Mouse (Mus musculus) intestine, embryonic 16.5 days (tissue): ENCODE results near the gene Ctc1. TPM values are rescaled to one million over a fixed set of nuclear protein-coding genes. Genes with fewer than 3 reads are reported as not detected.
"Not testable (repeated sequence)": the region's sequence is repeated elsewhere in the genome, so short reads cannot be mapped to it uniquely, and the experiment has no call there.

Experiments used
- ATAC-seq: fragments of 200-750 bp; cut with Nextera tagmentation; 2 replicates; pipeline ENCODE4 v1.8.0; 2017; ENCODE audit warnings: moderate TSS enrichment, moderate library complexity
- H3K27ac ChIP-seq: fragments of 300-500 bp; sonication (generic); 2 replicates; pipeline ENCODE4 v1.5.1; 2014; ENCODE audit warnings: mild to moderate bottlenecking, low read length
- H3K27me3 ChIP-seq: fragments of 300-500 bp; sonication (generic); replicated peaks from 2 replicates; pipeline ENCODE4 v1.6.1; 2014; ENCODE audit warnings: low read length, control low read depth, mixed read lengths; ENCODE audit not compliant: control insufficient read depth, insufficient read depth
- H3K36me3 ChIP-seq: fragments of 300-500 bp; sonication (generic); 2 replicates; pipeline ENCODE4 v1.6.1; 2014; ENCODE audit warnings: low read length, control low read depth; ENCODE audit not compliant: control insufficient read depth, insufficient read depth
- H3K4me1 ChIP-seq: fragments of 300-500 bp; sonication (generic); 2 replicates; pipeline ENCODE4 v1.6.1; 2014; ENCODE audit warnings: low read length, control low read depth, mixed read lengths; ENCODE audit not compliant: control insufficient read depth, insufficient read depth
- H3K4me2 ChIP-seq: fragments of 300-500 bp; sonication (generic); 2 replicates; pipeline ENCODE4 v1.6.1; 2014; ENCODE audit warnings: low read depth, low read length, control low read depth
- H3K4me3 ChIP-seq: fragments of 300-500 bp; sonication (generic); 2 replicates; pipeline ENCODE4 v1.5.1; 2014; ENCODE audit warnings: mild to moderate bottlenecking, low read length
- H3K9ac ChIP-seq: fragments of 300-500 bp; sonication (generic); 2 replicates; pipeline ENCODE4 v1.6.1; 2014; ENCODE audit warnings: low read depth, low read length
- H3K9me3 ChIP-seq: fragments of 300-500 bp; sonication (generic); 2 replicates; pipeline ENCODE4 v1.6.1; 2016; ENCODE audit warnings: low read length, control low read depth; ENCODE audit not compliant: control insufficient read depth
- WGBS: fragments of 180-500 bp; shearing (Covaris S2); extraction: QIAGEN DNeasy Blood & Tissue Kit; methylation state at CpG from one replicate; pipeline ENCODE4 v1.1.7; 2014; 5-methylcytosine and 5-hydroxymethylcytosine counted together
- polyA plus RNA-seq: library from polyadenylated mRNA; unstranded; fragments of >200 nt; fragmentation: Nextera tagmentation; extraction: Ambion mirVana; gene quantifications from 2 replicates; pipeline ENCODE4 v1.2.1, GENCODE M21; 2015

The Ctc1 gene
- polyA plus RNA-seq, 1 experiment from 2014 or later = 38.5 TPM

- no peak overlapping the region for H3K4me2 ChIP-seq
- no peaks in the 10 kb centered on the region for H3K9me3 ChIP-seq
- no peak overlapping the region for H3K27ac ChIP-seq
- ATAC-seq = no peak
- peaks cover 10% of the 10 kb centered on the region for H3K4me1 ChIP-seq
- 58% methylated on average over 4 of the region's 4 CpGs for WGBS
- H3K4me3 ChIP-seq = no peak overlapping the region
- H3K9ac ChIP-seq = no peak overlapping the region
- H3K27me3 ChIP-seq = no peaks in the 10 kb centered on the region
- H3K36me3 ChIP-seq = peaks cover 20% of the 10 kb centered on the region; the same call in 1 of the 2 replicates
Measured at GRCm38 (mm10) chr11:69003592-69003991, 12.1 kb upstream of the Ctc1 start.

GRCm38 (mm10) chr11:69005193-69005592 lies 10.5 kb upstream of the Ctc1 start:
- ATAC-seq = no peak
- peaks cover 10% of the 10 kb centered on the region for H3K4me1 ChIP-seq
- no peaks in the 10 kb centered on the region for H3K27me3 ChIP-seq
- no peaks in the 10 kb centered on the region for H3K9me3 ChIP-seq
- H3K36me3 ChIP-seq = peaks cover 14% of the 10 kb centered on the region; the same call in 1 of the 2 replicates
- no peak overlapping the region for H3K27ac ChIP-seq
- no peak overlapping the region for H3K4me2 ChIP-seq
- no peak overlapping the region for H3K9ac ChIP-seq
- WGBS = 84% methylated on average over 7 of the region's 7 CpGs
- H3K4me3 ChIP-seq = no peak overlapping the region

GRCm38 (mm10) chr11:69006575-69006974 lies 9.1 kb upstream of the Ctc1 start:
- H3K27ac ChIP-seq, H3K4me2 ChIP-seq, H3K36me3 ChIP-seq, H3K27me3 ChIP-seq, H3K9me3 ChIP-seq, H3K4me3 ChIP-seq, ATAC-seq, H3K9ac ChIP-seq: not testable (repeated sequence)
- H3K4me1 ChIP-seq = peaks cover 10% of the 10 kb centered on the region

- no peaks in the 10 kb centered on the region for H3K9me3 ChIP-seq
- H3K4me1 ChIP-seq = peaks cover 10% of the 10 kb centered on the region
- 8% methylated on average over 38 of the region's 38 CpGs for WGBS
- H3K27me3 ChIP-seq = no peaks in the 10 kb centered on the region
- peak within 1 kb of the TSS; percentile 75 for H3K9ac ChIP-seq
- H3K4me3 ChIP-seq = peak within 1 kb of the TSS; percentile 70
- H3K27ac ChIP-seq = peak within 1 kb of the TSS; percentile 26
- H3K36me3 ChIP-seq = no peaks in the 10 kb centered on the region
- peak; percentile 84 for ATAC-seq
- H3K4me2 ChIP-seq = peak within 1 kb of the TSS; percentile 57
Measured at GRCm38 (mm10) chr11:69008182-69009121, 7.3 kb upstream of the Ctc1 start, which contains the start of gene Pfas. TSS of gene Pfas (minus strand) at chr11:69008460.

GRCm38 (mm10) chr11:69009508-69009907 lies 6.2 kb upstream of the Ctc1 start:
- Histone ChIP-seq H3K27me3 (no peaks in the 10 kb centered on the region), H3K4me1 (peaks cover 10% of the 10 kb centered on the region)
- WGBS = 87% methylated on average over 1 of the region's 1 CpGs

GRCm38 (mm10) chr11:69010400-69011323 lies 5.0 kb upstream of the Ctc1 start:
- Histone ChIP-seq H3K27ac (no peak overlapping the region), H3K9me3 (no peaks in the 10 kb centered on the region), H3K4me1 (peaks cover 10% of the 10 kb centered on the region), H3K4me2 (no peak overlapping the region), H3K36me3 (no peaks in the 10 kb centered on the region), H3K27me3 (no peaks in the 10 kb centered on the region), H3K4me3 (no peak overlapping the region), H3K9ac (no peak overlapping the region; the same call in 1 of the 2 replicates)
- WGBS = 87% methylated on average over 15 of the region's 15 CpGs
- ATAC-seq = no peak

More at GRCm38 (mm10) chr11:69009508-69009907, 6.2 kb upstream of the Ctc1 start:
- Histone ChIP-seq H3K4me2 (no peak overlapping the region), H3K36me3 (no peaks in the 10 kb centered on the region), H3K9ac (no peak overlapping the region), H3K27ac (no peak overlapping the region), H3K4me3 (no peak overlapping the region), H3K9me3 (no peaks in the 10 kb centered on the region)
- ATAC-seq = no peak

GRCm38 (mm10) chr11:69011445-69011844 lies 4.3 kb upstream of the Ctc1 start:
- 47% methylated on average over 2 of the region's 2 CpGs for WGBS
- not testable (repeated sequence) for H3K9ac ChIP-seq, H3K9me3 ChIP-seq, ATAC-seq, H3K27ac ChIP-seq, H3K36me3 ChIP-seq, H3K27me3 ChIP-seq
- Histone ChIP-seq H3K4me3 (peak overlapping the region; percentile 61), H3K4me2 (peak overlapping the region; percentile 82), H3K4me1 (peaks cover 10% of the 10 kb centered on the region)

GRCm38 (mm10) chr11:69012071-69012601 lies 3.6 kb upstream of the Ctc1 start:
- no peaks in the 10 kb centered on the region for H3K27me3 ChIP-seq
- H3K36me3 ChIP-seq = no peaks in the 10 kb centered on the region
- peaks cover 13% of the 10 kb centered on the region for H3K4me1 ChIP-seq
- peak overlapping the region; percentile 61 for H3K4me3 ChIP-seq
- H3K9me3 ChIP-seq = no peaks in the 10 kb centered on the region
- peak overlapping the region; percentile 82 for H3K4me2 ChIP-seq
- H3K27ac ChIP-seq = peak overlapping the region; percentile 93
- ATAC-seq = peak; percentile 67
- under 1% methylated on average over 18 of the region's 18 CpGs for WGBS
- peak overlapping the region; percentile 70 for H3K9ac ChIP-seq

GRCm38 (mm10) chr11:69016755-69017154 lies 1.0 kb downstream of the Ctc1 start:
- Histone ChIP-seq H3K36me3 (no peaks in the 10 kb centered on the region), H3K9me3 (no peaks in the 10 kb centered on the region), H3K4me3 (peak overlapping the region; percentile 58), H3K27ac (no peak overlapping the region), H3K9ac (peak overlapping the region; percentile 73), H3K4me1 (peaks cover 7% of the 10 kb centered on the region), H3K27me3 (no peaks in the 10 kb centered on the region), H3K4me2 (peak overlapping the region; percentile 77)
- no peak for ATAC-seq
- 58% methylated on average over 3 of the region's 3 CpGs for WGBS
